Mouse (Mus musculus): ENCODE measurements around the gene Tenm1.

Tenm1 gene

GRCm38 (mm10) chrX:42861731-42862130 lies 567.2 kb downstream of the Tenm1 start:
- no peak for DNase-seq (ENCODE audit: low read depth, low spot score)

GRCm38 (mm10) chrX:42781566-42781965 lies 647.4 kb downstream of the Tenm1 start:
- DNase-seq (ENCODE audit: low read depth, low spot score): no peak

- no peak for DNase-seq (ENCODE audit: low read depth, low spot score)
Measured at GRCm38 (mm10) chrX:42718078-42718785, 710.7 kb downstream of the Tenm1 start.

GRCm38 (mm10) chrX:42700291-42700690 lies 728.6 kb downstream of the Tenm1 start:
- no peak for DNase-seq (ENCODE audit: low read depth, low spot score)

GRCm38 (mm10) chrX:42647131-42647530 lies 781.8 kb downstream of the Tenm1 start:
- no peak for DNase-seq (ENCODE audit: low read depth, low spot score)

- DNase-seq (ENCODE audit: low read depth, low spot score): no peak
Measured at GRCm38 (mm10) chrX:42580521-42580920, 848.4 kb downstream of the Tenm1 start.

GRCm38 (mm10) chrX:42558683-42559082 lies 870.2 kb downstream of the Tenm1 start:
- no peak for DNase-seq (ENCODE audit: low read depth, low spot score)

GRCm38 (mm10) chrX:42557284-42557683 lies 871.6 kb downstream of the Tenm1 start:
- DNase-seq (ENCODE audit: low read depth, low spot score): peak; percentile 20

GRCm38 (mm10) chrX:42548513-42548912 lies 880.4 kb downstream of the Tenm1 start:
- DNase-seq (ENCODE audit: low read depth, low spot score): no peak

- DNase-seq (ENCODE audit: low read depth, low spot score): no peak
Measured at GRCm38 (mm10) chrX:42545076-42545475, 883.9 kb downstream of the Tenm1 start.

GRCm38 (mm10) chrX:42540756-42541053 lies 888.2 kb downstream of the Tenm1 start:
- peak; percentile 52 for DNase-seq (ENCODE audit: low read depth, low spot score)

- no peak for DNase-seq (ENCODE audit: low read depth, low spot score)
Measured at GRCm38 (mm10) chrX:42540030-42540755, 888.7 kb downstream of the Tenm1 start.

GRCm38 (mm10) chrX:42530703-42531102 lies 898.2 kb downstream of the Tenm1 start:
- no peak for DNase-seq (ENCODE audit: low read depth, low spot score)

- DNase-seq (ENCODE audit: low read depth, low spot score): no peak
Measured at GRCm38 (mm10) chrX:42522868-42523267, 906.1 kb downstream of the Tenm1 start.

GRCm38 (mm10) chrX:42512567-42512966 lies 916.4 kb downstream of the Tenm1 start:
- no peak for DNase-seq (ENCODE audit: low read depth, low spot score)

- no peak for DNase-seq (ENCODE audit: low read depth, low spot score)
Measured at GRCm38 (mm10) chrX:42511105-42511504, 917.8 kb downstream of the Tenm1 start.

- DNase-seq (ENCODE audit: low read depth, low spot score): no peak
Measured at GRCm38 (mm10) chrX:42502291-42503043, 926.5 kb downstream of the Tenm1 start, which contains the start of gene Sh2d1a. Gene Sh2d1a (plus strand): TSS chrX:42502453.

- no peak for DNase-seq (ENCODE audit: low read depth, low spot score)
Measured at GRCm38 (mm10) chrX:42500538-42500937, 928.4 kb downstream of the Tenm1 start.

- no peak for DNase-seq (ENCODE audit: low read depth, low spot score)
Measured at GRCm38 (mm10) chrX:42490336-42490735, 938.6 kb downstream of the Tenm1 start.

- no peak for DNase-seq (ENCODE audit: low read depth, low spot score)
Measured at GRCm38 (mm10) chrX:42489446-42489845, 939.5 kb downstream of the Tenm1 start, which contains the start of gene Tex13c2. Gene Tex13c2 (plus strand): TSS chrX:42489691.

All from brain, embryonic 18.5 days (tissue).